Mouse (Mus musculus) limb, embryonic 15.5 days (tissue): ENCODE results near the gene Hbq1a. TPM values are rescaled to one million over a fixed set of nuclear protein-coding genes. Genes with fewer than 3 reads are reported as not detected.

Experiments used
- polyA plus RNA-seq: library from polyadenylated mRNA; unstranded; fragments of >200 nt; fragmentation: Nextera tagmentation; extraction: Ambion mirVana; gene quantifications from 2 replicates; pipeline ENCODE4 v1.2.1, GENCODE M21; 2015

The Hbq1a gene
- polyA plus RNA-seq, 1 experiment from 2014 or later: 0.78 TPM

Other genes starting within 250 kb of the Hbq1a start
- gene Il9r, start 99.8 kb upstream of the Hbq1a start, polyA plus RNA-seq: 0.31 and 0.55 TPM in 2 replicates
- gene Snrnp25, start 94.7 kb upstream of the Hbq1a start, polyA plus RNA-seq: 45.6 and 48.1 TPM in 2 replicates
- 83.7 and 87.5 TPM in 2 replicates for gene Rhbdf1, start 77.8 kb upstream of the Hbq1a start, polyA plus RNA-seq
- gene Mpg, start 73.6 kb upstream of the Hbq1a start, polyA plus RNA-seq: 39.4 and 40.0 TPM in 2 replicates
- gene Nprl3, start 32.4 kb upstream of the Hbq1a start, polyA plus RNA-seq: 34.7 and 41.8 TPM in 2 replicates
- 54.8 and 106 TPM in 2 replicates for gene Hba-x, start 23.7 kb upstream of the Hbq1a start, polyA plus RNA-seq
- gene Hba-a1, start 16.6 kb upstream of the Hbq1a start, polyA plus RNA-seq: 6,189 and 6,336 TPM in 2 replicates
- gene Hbq1b, start 13.1 kb upstream of the Hbq1a start, polyA plus RNA-seq: 1.1 TPM in 2 replicates
- gene Hba-a2, start 3.6 kb upstream of the Hbq1a start, polyA plus RNA-seq: 16,413 and 16,715 TPM in 2 replicates
- 28.4 and 28.6 TPM in 2 replicates for gene Sh3pxd2b, start 47.8 kb downstream of the Hbq1a start, polyA plus RNA-seq
- gene Ubtd2, start 155.3 kb downstream of the Hbq1a start, polyA plus RNA-seq: 90.6 and 97.1 TPM in 2 replicates
- not detected in 2 replicates for gene Efcab9, start 232.0 kb downstream of the Hbq1a start, polyA plus RNA-seq
- 3.5 and 4.1 TPM in 2 replicates for gene Stk10, start 233.2 kb downstream of the Hbq1a start, polyA plus RNA-seq